Mouse (Mus musculus): ENCODE data around the gene Zfyve28.

DNA sequence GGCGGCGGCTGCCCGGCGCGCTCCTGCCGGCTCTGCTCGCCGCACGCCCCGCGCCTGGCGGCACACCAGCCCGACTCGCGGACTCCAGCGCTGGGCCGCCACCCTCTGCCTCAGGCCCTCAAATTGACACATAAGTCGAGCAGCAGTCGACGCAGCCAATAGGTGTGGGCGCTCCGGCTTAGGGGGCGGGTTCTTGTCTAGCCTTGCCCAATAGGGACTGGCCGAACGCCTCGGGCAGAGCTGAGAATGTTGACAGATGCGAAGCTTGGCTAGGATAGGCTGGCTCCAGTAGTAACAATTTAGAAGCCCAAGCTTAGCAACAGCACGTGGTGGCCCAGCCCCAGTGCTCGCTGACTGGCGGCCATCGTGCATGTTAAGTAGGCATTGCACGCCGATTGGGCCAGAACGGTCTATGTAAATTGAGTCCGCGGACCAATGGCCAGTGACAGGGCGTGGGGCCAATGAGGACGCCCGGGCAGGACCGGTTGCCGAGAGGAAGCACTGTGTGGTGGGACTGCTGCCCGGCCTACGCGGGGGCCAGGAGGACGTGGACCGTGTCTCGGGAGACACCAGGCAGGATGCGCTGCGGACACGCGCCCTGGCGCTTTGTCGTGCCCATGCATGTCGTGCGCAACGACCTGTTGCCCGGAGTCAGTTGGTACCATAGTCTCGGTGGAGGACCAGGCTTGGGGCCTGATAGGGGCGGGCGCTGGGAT, 100.5 kb downstream of the Zfyve28 start, which contains the start of gene Mxd4:
- TF ChIP-seq CTCF (IDR thresholded peaks at IDR 0.05; ENCODE audit: low read depth) (peak; percentile 2; the same call in 1 of the 2 replicates), EP300 (optimal IDR thresholded peaks at IDR 0.05) (no peak)
